Mouse (Mus musculus) kidney, adult 11 months (tissue): ENCODE measurements at regions not wholly inside any gene's neighbourhood (a gene's known extent, or its start where the extent isn't known, plus 50 kb on each side); places are given as distances from the start of the nearest gene placed in this dataset.

Experiments used
- DNase-seq: peaks from one replicate; pipeline ENCODE4 v3.0.0; 2022

DNA sequence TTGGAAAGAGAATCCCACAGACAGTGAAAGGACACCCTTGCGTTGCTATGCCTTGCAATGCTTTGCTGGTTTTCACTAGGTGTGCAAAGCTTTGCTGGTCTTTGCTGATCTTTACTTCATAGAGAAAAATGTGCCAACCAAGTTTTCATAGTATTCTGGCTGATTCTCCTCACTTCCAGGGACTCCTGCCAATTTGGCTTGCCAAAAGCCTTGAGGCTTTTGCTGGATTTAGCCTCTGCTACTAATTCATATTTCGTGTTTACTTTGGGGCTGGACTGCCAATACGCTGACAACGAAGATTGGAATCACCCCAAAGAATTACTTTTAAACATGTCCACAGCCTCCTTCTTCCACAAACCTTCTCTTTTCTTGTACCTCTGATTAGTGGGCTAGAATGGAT lies 162.2 kb upstream of the Ednrb start:
- no peak for DNase-seq

DNA sequence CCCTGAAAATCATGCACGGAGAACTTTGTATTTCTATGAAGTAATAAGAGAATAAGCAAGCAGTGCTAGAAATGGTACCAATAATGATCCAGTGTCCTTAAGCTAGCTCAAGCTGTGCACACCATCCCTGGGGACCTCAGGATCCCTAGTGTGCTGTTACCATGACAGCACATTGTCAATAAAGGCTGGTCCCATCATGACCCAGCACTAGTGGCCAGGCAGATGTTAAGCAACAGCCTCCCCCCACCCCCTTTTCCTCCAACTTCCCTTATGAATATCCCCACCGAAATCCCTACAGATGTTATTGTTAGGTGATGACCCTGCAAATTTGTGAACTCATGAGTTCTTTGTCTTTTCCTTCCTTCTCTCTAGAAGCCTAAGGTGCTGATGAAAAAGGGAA lies 160.9 kb upstream of the Ednrb start:
- DNase-seq, result no peak

GRCm38 (mm10) chr14:104002421-104002820 lies 158.2 kb upstream of the Ednrb start:
- DNase-seq, result no peak

DNA sequence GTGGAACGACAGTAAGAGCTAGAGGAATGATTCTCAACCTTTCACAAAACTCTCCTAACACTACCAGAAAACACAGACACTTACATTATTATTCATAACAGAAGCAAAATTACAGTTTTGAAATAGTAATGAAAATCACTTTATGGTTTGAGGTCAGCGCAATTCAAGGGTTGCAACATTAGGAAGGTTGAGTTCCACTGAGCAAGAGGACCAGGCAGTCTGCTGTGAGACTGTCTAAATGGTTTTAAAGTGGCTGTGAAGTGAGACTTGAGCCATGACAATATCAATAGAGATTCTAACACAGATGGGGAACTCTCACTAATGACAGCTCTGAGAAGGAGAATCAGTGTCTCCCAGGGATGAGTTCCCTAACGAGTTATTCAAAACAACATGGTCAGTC lies 146.2 kb upstream of the Ednrb start:
- no peak for DNase-seq

GRCm38 (mm10) chr14:103989949-103990348 lies 145.7 kb upstream of the Ednrb start:
- DNase-seq, result no peak

DNA sequence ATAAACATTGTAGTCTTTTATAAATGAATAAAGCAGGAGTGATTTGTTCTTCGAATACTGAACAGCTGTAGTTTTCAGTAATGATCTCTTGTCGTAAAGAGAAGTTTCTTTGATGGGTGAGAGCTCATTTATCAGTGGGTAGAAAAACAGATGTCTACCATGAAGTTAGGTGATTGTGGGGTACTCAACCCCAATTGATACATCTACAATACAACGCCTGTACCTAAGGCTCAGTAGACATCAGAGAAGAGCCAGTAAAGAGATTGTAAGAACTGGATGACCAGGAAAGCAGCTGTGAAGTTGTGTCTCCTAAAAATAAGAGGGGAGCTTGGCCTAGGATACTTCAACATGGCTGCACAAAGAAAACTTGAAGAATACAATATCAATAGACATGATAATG lies 143.1 kb upstream of the Ednrb start:
- no peak for DNase-seq

DNA sequence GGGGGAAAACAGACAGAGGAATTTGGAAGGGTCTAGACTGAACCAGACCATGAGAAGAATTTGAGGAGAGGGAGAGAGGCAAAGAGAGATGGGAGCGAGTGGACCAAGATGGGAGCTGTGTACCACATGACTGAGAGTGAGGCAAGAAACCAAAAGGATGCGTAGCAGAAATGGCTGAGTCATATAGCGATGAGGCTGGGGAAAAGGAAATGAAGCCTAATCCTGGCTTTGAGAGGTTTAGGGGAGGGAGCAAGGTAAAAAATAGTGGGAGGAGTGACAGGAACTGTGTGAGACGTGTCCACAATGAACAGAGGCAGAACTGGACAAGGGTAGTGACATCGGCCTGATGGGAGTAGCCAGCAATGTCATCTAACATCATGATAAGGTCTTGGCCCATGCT lies 140.1 kb upstream of the Ednrb start:
- no peak for DNase-seq

- no peak for DNase-seq
These were observed 134.6 kb upstream of the Ednrb start for GRCm38 (mm10) chr14:103978808-103979207.

DNA sequence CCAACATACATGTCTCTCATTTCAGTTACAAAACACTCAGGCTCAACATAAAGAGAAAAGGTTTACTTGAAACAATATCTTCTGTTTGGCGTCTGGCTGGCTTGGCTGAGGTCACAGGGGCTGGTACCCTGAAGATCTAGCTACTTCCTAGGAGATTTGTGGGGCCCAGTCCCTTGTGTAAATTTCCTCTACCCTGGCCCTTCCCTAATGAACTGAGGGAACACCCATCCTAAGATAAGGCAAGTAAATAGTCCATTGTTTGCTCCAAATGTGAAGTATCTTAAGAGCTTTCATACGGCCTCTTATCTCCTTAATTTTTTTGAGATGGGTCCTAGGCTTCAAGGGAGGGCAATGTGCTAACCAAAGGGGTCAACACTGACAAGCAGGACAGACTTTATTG lies 133.6 kb upstream of the Ednrb start:
- no peak for DNase-seq

- DNase-seq, result no peak
These were observed 129.8 kb upstream of the Ednrb start for GRCm38 (mm10) chr14:103973955-103974354.

GRCm38 (mm10) chr14:103973111-103973510 lies 128.9 kb upstream of the Ednrb start:
- DNase-seq, result no peak

DNA sequence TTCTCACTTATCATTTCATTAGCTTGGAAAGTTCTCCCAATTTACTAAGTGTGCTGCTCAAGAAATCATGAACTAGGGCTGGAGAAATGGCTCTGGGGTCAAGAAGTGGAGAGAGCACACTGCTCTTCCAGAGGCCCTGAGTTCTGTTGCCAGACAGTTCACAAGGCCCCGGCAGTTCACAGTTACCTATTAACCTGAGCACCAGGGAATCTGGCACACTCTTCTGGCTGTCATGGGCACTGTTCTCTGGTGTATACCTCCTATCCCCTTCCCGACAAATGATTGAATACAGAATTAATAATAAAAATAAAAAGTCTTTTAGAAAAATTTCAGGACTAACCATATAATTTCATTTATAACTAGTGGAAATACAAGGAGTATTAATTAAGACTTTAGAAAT lies 125.1 kb upstream of the Ednrb start:
- DNase-seq, result peak; percentile 66

DNA sequence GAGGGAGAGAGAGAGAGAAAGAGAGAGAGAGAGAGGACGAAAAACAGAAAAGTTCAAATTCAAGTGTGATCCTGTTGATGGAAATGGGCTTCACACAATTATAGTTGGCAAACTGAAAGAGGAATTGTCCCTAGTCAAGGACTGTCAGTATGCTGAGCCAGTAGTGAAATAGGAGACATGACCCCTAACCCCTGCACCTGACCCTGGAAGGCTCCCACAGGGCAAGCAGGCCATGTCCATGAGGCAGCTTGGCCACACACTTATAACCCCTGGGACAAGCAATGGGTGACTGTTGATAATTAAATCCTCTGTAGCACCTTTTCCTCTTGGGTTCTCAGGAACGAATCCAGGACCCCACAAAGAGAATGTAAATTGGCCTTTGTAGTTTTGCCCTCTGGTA lies 122.1 kb upstream of the Ednrb start:
- no peak for DNase-seq

- DNase-seq, result no peak
These were observed 118.2 kb upstream of the Ednrb start for GRCm38 (mm10) chr14:103962303-103962881.

GRCm38 (mm10) chr14:103951899-103952298 lies 107.7 kb upstream of the Ednrb start:
- DNase-seq, result no peak

DNA sequence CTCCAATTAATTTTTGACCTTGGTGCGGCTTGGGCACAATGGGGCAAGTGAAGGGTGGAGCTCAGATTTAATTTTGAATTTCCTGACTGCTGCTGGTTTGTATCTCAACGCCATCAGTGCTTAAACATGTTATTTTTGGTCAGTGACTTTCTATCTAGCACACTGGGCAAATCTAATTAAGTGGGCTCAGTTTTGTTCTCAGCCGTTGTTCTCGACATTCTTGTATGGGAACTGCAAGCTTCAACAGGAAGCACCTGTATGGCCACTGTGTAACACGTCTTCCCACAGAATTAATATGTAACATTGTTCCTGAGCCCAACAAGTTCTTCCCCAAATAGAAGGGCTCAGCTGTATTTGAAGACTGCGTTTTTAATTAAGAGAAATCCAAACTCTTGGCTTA lies 105.7 kb upstream of the Ednrb start:
- DNase-seq, result no peak

- no peak for DNase-seq
These were observed 104.0 kb upstream of the Ednrb start for GRCm38 (mm10) chr14:103948026-103948777.

GRCm38 (mm10) chr14:103945753-103946152 lies 101.6 kb upstream of the Ednrb start:
- no peak for DNase-seq

DNA sequence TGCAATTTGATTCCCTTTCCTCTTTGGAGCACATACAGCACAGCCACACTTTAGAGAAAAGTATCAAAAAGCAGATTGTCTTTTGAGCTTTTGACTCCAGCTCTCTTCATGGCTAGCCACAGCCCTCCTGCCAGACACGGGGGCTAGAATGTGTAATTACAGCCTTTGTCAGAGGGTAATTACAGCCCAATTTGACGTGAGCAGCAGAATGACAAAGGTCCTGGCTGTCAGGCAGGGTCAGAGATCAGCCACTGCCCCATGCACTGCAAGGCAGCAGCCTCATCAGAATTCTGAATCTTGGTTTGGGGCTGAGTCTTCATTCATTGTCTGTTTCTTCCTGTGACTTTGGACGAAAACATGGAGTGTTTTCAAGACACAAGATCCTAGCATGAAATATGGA lies 95.7 kb upstream of the Ednrb start:
- DNase-seq, result no peak

GRCm38 (mm10) chr14:103938937-103939336 lies 94.7 kb upstream of the Ednrb start:
- no peak for DNase-seq

DNA sequence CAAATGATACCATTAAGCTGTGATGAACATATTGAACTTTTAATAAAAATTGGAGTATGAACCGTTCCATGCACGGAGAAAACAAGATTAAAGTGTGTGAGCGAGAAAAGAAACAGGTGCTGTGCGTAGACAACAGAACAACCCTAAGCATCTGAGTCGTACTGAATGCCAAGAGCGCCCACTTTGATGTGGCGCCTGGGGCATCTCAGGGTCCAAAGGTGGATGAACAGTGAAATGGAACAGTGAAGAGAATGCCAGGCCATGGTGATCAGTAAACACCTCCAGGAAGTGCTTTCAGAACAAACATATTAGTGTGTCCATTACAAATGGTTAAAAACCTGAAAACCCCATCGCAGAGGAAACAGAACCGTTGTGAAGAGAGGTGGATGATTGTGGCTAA lies 94.0 kb upstream of the Ednrb start:
- peak; percentile 78 for DNase-seq

- peak; percentile 77 for DNase-seq
These were observed 93.5 kb upstream of the Ednrb start for GRCm38 (mm10) chr14:103937700-103938099.

GRCm38 (mm10) chr14:103933813-103934212 lies 89.6 kb upstream of the Ednrb start:
- no peak for DNase-seq

DNA sequence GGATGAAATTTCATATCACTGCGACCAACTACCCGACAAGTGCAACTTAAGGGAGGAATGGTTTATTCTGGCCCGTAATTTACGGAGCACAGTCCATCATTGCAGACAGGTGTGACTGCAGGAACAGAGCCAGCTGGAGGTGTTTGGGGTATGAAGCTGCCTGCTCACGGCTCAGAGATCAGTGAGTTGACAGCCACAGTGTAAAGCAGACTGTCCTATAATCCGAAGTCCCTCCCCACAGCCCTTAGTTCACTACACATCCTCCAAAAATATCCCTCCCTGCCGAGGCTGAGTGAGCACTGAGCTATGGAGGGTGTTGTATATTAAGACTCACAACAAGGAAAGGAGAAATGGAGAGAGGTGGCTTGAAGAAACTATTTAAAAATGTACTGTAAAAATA lies 88.0 kb upstream of the Ednrb start:
- DNase-seq, result no peak
